Mouse (Mus musculus): ENCODE results near the gene Insr. TPM values are rescaled to one million over a fixed set of nuclear protein-coding genes. Genes with fewer than 3 reads are reported as not detected.

Gene Insr
- polyA plus RNA-seq (2014; fragmentation: Illumina TruSeq; extraction: RNeasy Lipid Tissue Mini Kit (QIAGEN cat#74804); ENCODE audit: low read depth, low replicate concordance): 30.4 TPM

DNA sequence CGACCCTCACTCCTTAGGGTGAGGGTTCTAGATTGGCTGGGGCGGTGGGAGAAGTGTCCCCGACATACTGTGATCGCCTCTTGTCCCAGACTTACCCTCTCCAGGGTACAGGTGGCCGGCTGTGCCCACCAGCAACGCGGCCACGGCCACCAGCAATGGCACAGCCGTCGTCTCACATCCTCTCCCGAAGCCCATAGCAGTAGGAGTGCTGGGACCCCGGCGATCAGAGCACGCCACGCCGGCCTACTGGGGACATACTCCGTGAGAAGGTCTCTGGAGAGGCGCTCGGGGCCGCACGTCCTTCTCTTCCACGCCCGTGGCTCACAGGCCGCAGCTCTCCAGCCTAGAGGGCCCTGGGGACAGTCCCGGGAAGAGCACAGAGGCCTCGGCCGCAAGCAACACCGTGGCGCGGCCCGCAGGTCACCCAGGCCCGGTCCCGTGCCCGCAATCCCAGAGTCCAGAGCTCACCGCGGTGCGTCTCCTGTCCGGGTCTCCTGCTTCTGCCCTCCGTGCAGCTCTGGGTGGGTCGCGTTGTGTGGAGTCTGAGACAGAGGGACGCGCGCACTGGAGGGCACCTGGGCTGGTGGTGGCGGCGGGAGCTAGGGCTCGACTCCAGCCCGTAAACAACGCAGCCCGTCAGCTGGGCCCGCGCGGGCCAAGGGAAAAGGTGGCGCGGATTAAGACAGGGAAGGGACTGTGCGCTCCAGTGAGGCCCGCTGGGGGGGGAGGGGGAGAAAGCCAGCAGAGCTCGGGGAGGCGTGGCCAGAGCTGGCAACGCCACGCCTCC, at the start of gene Insr:
Gene Insr, minus strand, starts transcription at position 684 of the 787 bp plus-strand sequence.

Other genes with a start within 250 kb of the Insr start
- 0.57 TPM for gene A430078G23Rik, start 73.8 kb upstream of the Insr start, polyA plus RNA-seq (2014; fragmentation: Illumina TruSeq; extraction: RNeasy Lipid Tissue Mini Kit (QIAGEN cat#74804); ENCODE audit: low read depth, low replicate concordance)
- gene Arhgef18, start 113.4 kb upstream of the Insr start, polyA plus RNA-seq (2014; fragmentation: Illumina TruSeq; extraction: RNeasy Lipid Tissue Mini Kit (QIAGEN cat#74804); ENCODE audit: low read depth, low replicate concordance): 20.4 TPM
- 29.0 TPM for gene Pex11g, start 188.1 kb upstream of the Insr start, polyA plus RNA-seq (2014; fragmentation: Illumina TruSeq; extraction: RNeasy Lipid Tissue Mini Kit (QIAGEN cat#74804); ENCODE audit: low read depth, low replicate concordance)
- gene Tex45, start 191.2 kb upstream of the Insr start, polyA plus RNA-seq (2014; fragmentation: Illumina TruSeq; extraction: RNeasy Lipid Tissue Mini Kit (QIAGEN cat#74804); ENCODE audit: low read depth, low replicate concordance): 0.73 TPM
- gene Zfp358, start 213.5 kb upstream of the Insr start, polyA plus RNA-seq (2014; fragmentation: Illumina TruSeq; extraction: RNeasy Lipid Tissue Mini Kit (QIAGEN cat#74804); ENCODE audit: low read depth, low replicate concordance): 21.0 TPM
- 83.5 TPM for gene Mcoln1, start 220.8 kb upstream of the Insr start, polyA plus RNA-seq (2014; fragmentation: Illumina TruSeq; extraction: RNeasy Lipid Tissue Mini Kit (QIAGEN cat#74804); ENCODE audit: low read depth, low replicate concordance)
- gene Pnpla6, start 235.8 kb upstream of the Insr start, polyA plus RNA-seq (2014; fragmentation: Illumina TruSeq; extraction: RNeasy Lipid Tissue Mini Kit (QIAGEN cat#74804); ENCODE audit: low read depth, low replicate concordance): 49.1 TPM